ENCODE assay signal across 8 mouse cellular contexts in genomic region chr19:6339890-6340504, GRCm38 (mm10). TPM values are rescaled to one million over a fixed set of nuclear protein-coding genes. Genes with fewer than 3 reads are reported as not detected.
DNase-seq lines count a peak whose midpoint lies in the region; TF ChIP-seq lines count a peak whose summit lies in the region.

No protein-coding gene starts in this region.

- TF ChIP-seq CTCF in layer of hippocampus, adult 2 months (conservative IDR thresholded peaks at IDR 0.05): peak; percentile 46

- 72% methylated on average over 15 of the region's 15 CpGs for WGBS in heart, embryonic 10.5 days

- H3K27ac ChIP-seq in layer of hippocampus, adult 2 months: peak overlapping the region; percentile 79
- peak overlapping the region; percentile 56; the same call in 1 of the 2 replicates for H3K27ac ChIP-seq in heart, embryonic 10.5 days

- H3K4me3 ChIP-seq in layer of hippocampus, adult 2 months: peak overlapping the region; percentile 81
- H3K4me3 ChIP-seq in heart, embryonic 10.5 days: peak overlapping the region; percentile 84

- H3K36me3 ChIP-seq in heart, embryonic 10.5 days: peaks cover 59% of the 10 kb centered on the region
- peaks cover 9% of the 10 kb centered on the region for H3K36me3 ChIP-seq in splenic B cell, adult 2 months (ENCODE audit: control insufficient read depth, insufficient read depth, low read length, poor library complexity, severe bottlenecking)

- 0 out of 2 replicates have a peak, but pooled peaks cover 7% of the 10 kb centered on the region for H3K27me3 ChIP-seq in heart, embryonic 10.5 days (ENCODE audit: insufficient read depth, poor library complexity, severe bottlenecking)
- H3K27me3 ChIP-seq in splenic B cell, adult 2 months (ENCODE audit: control insufficient read depth, insufficient read depth, low read length, poor library complexity, severe bottlenecking): no peaks in the 10 kb centered on the region

- no peak for DNase-seq in layer of hippocampus, adult 2 months (ENCODE audit: low spot score in 2 of 2)
- DNase-seq in layer of hippocampus, adult 9-11 months: no peak
- no peak for DNase-seq in heart, embryonic 10.5 days (ENCODE audit: low spot score)
- DNase-seq in kidney, adult 9 months: peak; percentile 91
- DNase-seq in lung, postnatal 14 days: peak; percentile 59
- DNase-seq in splenic B cell, adult 2 months (ENCODE audit: low read depth, low spot score): peak; percentile 87
- DNase-seq in layer of hippocampus, adult 8-10 months (ENCODE audit: low spot score in 2 of 2): no peak
- no peak for DNase-seq in layer of hippocampus, adult 18-20 months (ENCODE audit: low spot score in 2 of 2)

- H3K4me1 ChIP-seq in heart, embryonic 10.5 days: peaks cover 59% of the 10 kb centered on the region

- H3K9me3 ChIP-seq in heart, embryonic 10.5 days: no peaks in the 10 kb centered on the region

RNA-seq across cellular contexts. Expression of gene Map4k2, which starts 0.9 kb away (rescaled TPM):
- 100 to 1,000 TPM in 1 of 2 experiments, 10 to 100 TPM in 1; 81.9 to 105 TPM for total RNA-seq in layer of hippocampus, adult 2 months (2021)
- polyA plus RNA-seq in heart, embryonic 10.5 days (2016; fragmentation: Nextera tagmentation; extraction: Ambion mirVana): 12.5 and 15.0 TPM in 2 replicates
- total RNA-seq in layer of hippocampus, adult 8-10 months (2022): 100 to 1,000 TPM in 2 of 4 experiments, 10 to 100 TPM in 2; 85.0 to 114 (median 103) TPM
- total RNA-seq in layer of hippocampus, adult 18-20 months (2021): 10 to 100 TPM; 82.2 to 89.6 TPM

RNA-seq across cellular contexts. Expression of gene Men1, which starts 5.2 kb away (rescaled TPM):
- 10 to 100 TPM; 63.3 to 72.1 TPM for total RNA-seq in layer of hippocampus, adult 2 months (2021)
- 67.2 and 80.8 TPM in 2 replicates for polyA plus RNA-seq in heart, embryonic 10.5 days (2016; fragmentation: Nextera tagmentation; extraction: Ambion mirVana)
- 10 to 100 TPM; 60.0 to 74.4 (median 63.5) TPM for total RNA-seq in layer of hippocampus, adult 8-10 months (2022)
- total RNA-seq in layer of hippocampus, adult 18-20 months (2021): 10 to 100 TPM; 63.0 to 71.3 TPM

RNA-seq across cellular contexts. Expression of gene Sf1, which starts 23.5 kb away (rescaled TPM):
- total RNA-seq in layer of hippocampus, adult 2 months (2021): 100 to 1,000 TPM; 208 to 222 TPM
- polyA plus RNA-seq in heart, embryonic 10.5 days (2016; fragmentation: Nextera tagmentation; extraction: Ambion mirVana): 129 and 146 TPM in 2 replicates
- 100 to 1,000 TPM; 209 to 234 (median 222) TPM for total RNA-seq in layer of hippocampus, adult 8-10 months (2022)
- total RNA-seq in layer of hippocampus, adult 18-20 months (2021): 100 to 1,000 TPM; 196 to 207 TPM

RNA-seq across cellular contexts. Expression of gene Cdc42bpg, which starts 33.7 kb away (rescaled TPM):
- total RNA-seq in layer of hippocampus, adult 2 months (2021): 1 to 10 TPM; 5.0 to 5.6 TPM
- polyA plus RNA-seq in heart, embryonic 10.5 days (2016; fragmentation: Nextera tagmentation; extraction: Ambion mirVana): 0.33 and 0.38 TPM in 2 replicates
- total RNA-seq in layer of hippocampus, adult 8-10 months (2022): 1 to 10 TPM; 5.9 to 9.5 (median 6.5) TPM
- total RNA-seq in layer of hippocampus, adult 18-20 months (2021): 1 to 10 TPM; 4.8 to 5.6 TPM

RNA-seq across cellular contexts. Expression of gene Pygm, which starts 44.2 kb away (rescaled TPM):
- 10 to 100 TPM; 13.0 to 18.8 TPM for total RNA-seq in layer of hippocampus, adult 2 months (2021)
- 103 and 214 TPM in 2 replicates for polyA plus RNA-seq in heart, embryonic 10.5 days (2016; fragmentation: Nextera tagmentation; extraction: Ambion mirVana)
- total RNA-seq in layer of hippocampus, adult 8-10 months (2022): 10 to 100 TPM; 14.2 to 19.7 (median 19.0) TPM
- 10 to 100 TPM; 26.4 to 27.2 TPM for total RNA-seq in layer of hippocampus, adult 18-20 months (2021)

Comparison
In these comparisons a context has a peak if more than half of its experiments do, and no peak if none do; other contexts are left out.
1. DNase-seq: peak in kidney, adult 9 months (single experiment), lung, postnatal 14 days (single experiment) and splenic B cell, adult 2 months (single experiment); none in layer of hippocampus, adult 2 months (0 of 2), layer of hippocampus, adult 9-11 months (single experiment), heart, embryonic 10.5 days (single experiment), layer of hippocampus, adult 8-10 months (0 of 2) and layer of hippocampus, adult 18-20 months (0 of 2).